Mouse (Mus musculus): ENCODE results near the gene Plekho2.

Plekho2 gene

GRCm38 (mm10) chr9:65525445-65526195 lies 54.2 kb downstream of the Plekho2 start:
- no peak for DNase-seq

GRCm38 (mm10) chr9:65523611-65524364 lies 56.1 kb downstream of the Plekho2 start:
- peak; percentile 86 to 90 for DNase-seq

GRCm38 (mm10) chr9:65520505-65520876 lies 59.3 kb downstream of the Plekho2 start:
- DNase-seq: peak in 1 of 2 experiments; percentile 43

DNA sequence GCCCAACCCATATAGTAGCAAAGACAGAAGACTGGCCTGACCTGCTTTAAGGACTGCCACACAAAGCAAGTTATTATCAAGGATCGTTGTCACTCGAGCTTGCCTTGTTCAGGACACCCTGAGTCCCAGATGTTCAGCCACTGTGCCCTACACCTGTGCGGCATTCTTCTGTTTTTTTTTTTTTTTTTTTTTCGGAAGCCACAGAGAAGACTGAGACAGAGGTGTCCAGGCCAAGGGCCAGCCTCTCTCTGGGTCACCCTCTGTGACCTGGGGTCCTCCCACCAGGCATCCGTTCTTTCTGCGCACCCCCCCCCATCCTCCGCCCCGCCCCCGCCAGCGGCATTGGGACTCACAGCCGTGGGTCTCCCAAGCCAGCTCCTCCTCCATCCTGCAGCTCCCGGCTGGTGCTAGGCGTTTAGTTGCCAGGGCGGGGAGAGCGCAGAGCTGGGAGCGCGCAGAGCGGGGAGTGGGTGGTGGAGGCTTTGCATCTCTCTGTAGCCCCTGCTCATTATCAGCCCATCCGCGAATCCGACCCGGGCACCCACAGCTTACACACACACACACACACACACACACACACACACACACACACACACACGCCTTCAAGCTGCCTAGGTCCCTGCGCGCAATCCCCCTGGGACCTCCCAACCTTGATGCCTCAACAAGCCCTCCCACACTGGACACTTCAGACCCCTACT lies 59.9 kb downstream of the Plekho2 start, which contains the start of gene Ankdd1a:
Gene Ankdd1a (minus strand): TSS at position 387 of the 698 bp plus-strand sequence.
- DNase-seq: peak; percentile 70 to 73

GRCm38 (mm10) chr9:65514851-65515261 lies 65.0 kb downstream of the Plekho2 start:
- peak; percentile 60 to 72 for DNase-seq

DNA sequence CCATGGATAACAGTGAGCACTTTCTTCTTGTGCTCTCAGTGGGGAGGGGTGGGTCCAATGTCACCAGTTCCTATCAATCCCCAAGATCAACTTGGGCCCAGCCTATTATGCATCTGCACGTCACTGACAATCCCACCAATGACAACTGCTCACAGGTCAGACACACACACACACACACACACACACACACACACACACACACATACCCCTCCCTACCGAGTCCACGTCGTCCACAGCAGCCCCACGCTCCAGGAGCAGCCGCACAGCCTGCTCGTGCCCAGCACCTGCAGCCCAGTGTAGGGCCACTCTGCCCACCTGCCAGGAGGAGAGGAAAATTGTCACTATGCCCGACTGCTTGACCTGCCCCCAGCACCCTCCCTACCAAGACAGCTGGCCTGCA lies 65.4 kb downstream of the Plekho2 start:
- peak; percentile 60 to 66 for DNase-seq

GRCm38 (mm10) chr9:65512520-65512919 lies 67.3 kb downstream of the Plekho2 start:
- DNase-seq: no peak

GRCm38 (mm10) chr9:65508449-65508848 lies 71.4 kb downstream of the Plekho2 start:
- no peak for DNase-seq

DNA sequence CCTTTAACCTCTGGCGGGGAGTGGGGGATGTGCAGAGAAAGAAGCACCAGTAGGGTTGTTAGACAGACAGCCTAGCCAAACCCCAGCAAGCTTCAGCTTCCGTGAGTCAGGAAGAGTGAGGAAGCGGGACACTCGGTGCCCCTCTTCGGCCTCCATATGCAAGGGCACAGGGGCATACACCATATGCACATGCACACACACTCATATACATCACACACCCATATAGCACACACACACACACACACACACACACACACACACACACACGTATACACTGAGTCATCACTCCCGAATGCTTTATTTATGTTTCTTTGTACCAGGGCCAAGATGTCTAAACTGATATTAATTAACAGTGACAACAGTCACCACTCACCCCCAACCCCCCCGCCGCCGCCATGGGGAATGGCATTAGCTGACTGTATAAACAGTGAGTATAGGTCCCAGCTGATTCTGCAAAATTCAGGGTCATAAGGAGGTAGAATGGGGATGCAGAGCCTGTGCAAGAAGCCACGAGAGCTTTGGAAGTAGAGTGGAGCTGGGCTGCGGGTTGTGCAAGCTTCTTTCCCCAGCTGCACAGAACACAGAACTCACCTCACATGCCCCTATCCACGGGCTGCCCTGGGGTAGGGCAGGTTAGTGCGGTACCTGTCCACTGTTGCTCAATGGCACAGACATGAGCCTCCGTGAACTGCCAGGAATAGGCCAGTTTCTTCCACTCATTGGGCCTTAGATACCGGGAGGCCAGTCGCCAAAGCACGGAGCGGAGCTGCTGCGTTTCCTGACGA lies 76.9 kb downstream of the Plekho2 start:
- DNase-seq: no peak
